Mouse (Mus musculus) CH12.LX (cell line): ENCODE data around the gene Cbfa2t2. TPM values are rescaled to one million over a fixed set of nuclear protein-coding genes. Genes with fewer than 3 reads are reported as not detected.

ENCODE experiments used
- DNase-seq: peaks from one replicate; pipeline ENCODE4 v3.0.0-alpha.2; 2013; ENCODE audit errors: extremely low read depth
- H3K27ac ChIP-seq: 2 replicates; pipeline ENCODE4 v1.5.1; 2012; ENCODE audit warnings: low read depth, mild to moderate bottlenecking, control low read depth, moderate library complexity; ENCODE audit not compliant: insufficient read depth
- H3K27me3 ChIP-seq: replicated peaks from 2 replicates; pipeline ENCODE3; 2012; ENCODE audit warnings: inconsistent platforms
- H3K36me3 ChIP-seq, 2 experiments: replicated peaks in 1 of 2; 2 replicates each; pipeline versions ENCODE3 to v1.6.1; 2012; ENCODE audit warnings: inconsistent platforms in 1 of 2, low read length in 1 of 2, mild to moderate bottlenecking in 1 of 2, mixed read lengths in 1 of 2, moderate library complexity in 1 of 2; ENCODE audit not compliant: control insufficient read depth in 1 of 2, insufficient read depth in 1 of 2
- H3K4me1 ChIP-seq, 2 experiments: 2 replicates each; pipeline ENCODE4 v1.6.1; 2012; ENCODE audit warnings: inconsistent platforms in 1 of 2, moderate library complexity in 1 of 2; ENCODE audit not compliant: insufficient read depth in 2 of 2, control insufficient read depth in 1 of 2
- H3K4me2 ChIP-seq: 2 replicates; pipeline ENCODE4 v1.6.1; 2012; ENCODE audit warnings: low read depth, mild to moderate bottlenecking, control low read depth; ENCODE audit not compliant: poor library complexity, insufficient read depth, severe bottlenecking
- H3K4me3 ChIP-seq, 3 experiments: fragments of 150-350 bp in 1 of 3; sonication (generic) in 1 of 3; replicated peaks in 1 of 3; 2 replicates each; pipeline versions ENCODE3 to v1.5.1; 2011 to 2012; ENCODE audit warnings: low read depth in 2 of 3, low read length in 2 of 3, mild to moderate bottlenecking in 2 of 3, moderate library complexity in 2 of 3, control low read depth in 1 of 3, improper control_type of control experiment in 1 of 3, inconsistent platforms in 1 of 3, mixed read lengths in 1 of 3; ENCODE audit not compliant: poor library complexity in 1 of 3
- H3K79me2 ChIP-seq: replicated peaks from 2 replicates; pipeline ENCODE4 v1.6.1; 2012; ENCODE audit warnings: mild to moderate bottlenecking, moderate library complexity; ENCODE audit not compliant: control insufficient read depth, poor library complexity, insufficient read depth, severe bottlenecking; ENCODE audit errors: extremely low read depth
- H3K9ac ChIP-seq: 2 replicates; pipeline ENCODE4 v1.6.1; 2012; ENCODE audit warnings: low read depth, mild to moderate bottlenecking, control low read depth, moderate library complexity; ENCODE audit not compliant: insufficient read depth
- H3K9me3 ChIP-seq: replicated peaks from 2 replicates; pipeline ENCODE3; 2012; ENCODE audit warnings: low read length, inconsistent platforms, mixed read lengths
- BHLHE40 ChIP-seq: IDR thresholded peaks from 2 replicates; pipeline ENCODE4 v1.6.1; 2011; ENCODE audit warnings: mild to moderate bottlenecking, low read depth, low read length, improper control_type of control experiment
- CHD1 ChIP-seq: IDR thresholded peaks from 2 replicates; pipeline ENCODE4 v1.6.1; 2012; ENCODE audit warnings: low read depth, low read length, improper control_type of control experiment, inconsistent platforms
- CHD2 ChIP-seq: IDR thresholded peaks from 2 replicates; pipeline ENCODE4 v1.6.1; 2011; ENCODE audit warnings: low read length, improper control_type of control experiment
- CTCF ChIP-seq, 2 experiments: IDR thresholded peaks in 1 of 2; conservative IDR thresholded peaks in 1 of 2; 2 replicates each; pipeline ENCODE4 v1.5.1; 2011 to 2012; ENCODE audit warnings: low read depth in 2 of 2, low read length in 2 of 2, improper control_type of control experiment in 1 of 2, inconsistent platforms in 1 of 2, mild to moderate bottlenecking in 1 of 2, moderate library complexity in 1 of 2
- ELF1 ChIP-seq: IDR thresholded peaks from 2 replicates; pipeline ENCODE4 v1.6.1; 2014; ENCODE audit warnings: low read depth, mild to moderate bottlenecking, inconsistent platforms, low read length, improper control_type of control experiment
- EP300 ChIP-seq: IDR thresholded peaks from 2 replicates; pipeline ENCODE4 v1.6.1; 2011; ENCODE audit warnings: low read length, improper control_type of control experiment
- ETS1 ChIP-seq: conservative IDR thresholded peaks from 2 replicates; pipeline ENCODE4 v1.6.1; 2012; ENCODE audit warnings: low read depth, mild to moderate bottlenecking, inconsistent platforms, low read length, improper control_type of control experiment, moderate library complexity
- GABPA ChIP-seq: IDR thresholded peaks from 2 replicates; pipeline ENCODE4 v1.6.1; 2012; ENCODE audit warnings: low read depth, low read length, improper control_type of control experiment, inconsistent platforms; ENCODE audit not compliant: insufficient replicate concordance
- IRF4 ChIP-seq: IDR thresholded peaks from 2 replicates; pipeline ENCODE4 v1.6.1; 2014; ENCODE audit warnings: low read depth, mild to moderate bottlenecking, inconsistent platforms, low read length, improper control_type of control experiment
- JUN ChIP-seq: IDR thresholded peaks from 2 replicates; pipeline ENCODE4 v1.6.1; 2011; ENCODE audit warnings: low read depth, mild to moderate bottlenecking, low read length, improper control_type of control experiment, moderate library complexity; ENCODE audit not compliant: insufficient read depth
- KAT2A ChIP-seq: IDR thresholded peaks from 2 replicates; pipeline ENCODE4 v1.6.1; 2012; ENCODE audit warnings: low read length, improper control_type of control experiment, inconsistent platforms; ENCODE audit not compliant: insufficient replicate concordance
- MAFK ChIP-seq: IDR thresholded peaks from 2 replicates; pipeline ENCODE4 v1.6.1; 2011; ENCODE audit warnings: low read length, improper control_type of control experiment; ENCODE audit not compliant: insufficient replicate concordance
- MAZ ChIP-seq: IDR thresholded peaks from 2 replicates; pipeline ENCODE4 v1.6.1; 2012; ENCODE audit warnings: low read depth, mild to moderate bottlenecking, inconsistent platforms, low read length, improper control_type of control experiment, moderate library complexity
- MEF2A ChIP-seq: IDR thresholded peaks from 2 replicates; pipeline ENCODE4 v1.6.1; 2014; ENCODE audit warnings: low read depth, mild to moderate bottlenecking, inconsistent platforms, low read length, improper control_type of control experiment, borderline replicate concordance
- MXI1 ChIP-seq: IDR thresholded peaks from 2 replicates; pipeline ENCODE4 v1.6.1; 2011; ENCODE audit warnings: mild to moderate bottlenecking, low read depth, low read length, improper control_type of control experiment
- NELFE ChIP-seq: IDR thresholded peaks from 2 replicates; pipeline ENCODE4 v1.6.1; 2011; ENCODE audit warnings: low read depth, low read length, improper control_type of control experiment
- NRF1 ChIP-seq: IDR thresholded peaks from 2 replicates; pipeline ENCODE4 v1.6.1; 2014; ENCODE audit warnings: low read depth, mild to moderate bottlenecking, inconsistent platforms, low read length, improper control_type of control experiment, moderate library complexity
- PAX5 ChIP-seq: IDR thresholded peaks from 2 replicates; pipeline ENCODE4 v1.6.1; 2012; ENCODE audit warnings: low read length, inconsistent platforms, mixed read lengths
- POLR2A ChIP-seq: IDR thresholded peaks from 2 replicates; pipeline ENCODE4 v1.6.1; 2011; ENCODE audit warnings: low read depth, mild to moderate bottlenecking, improper control_type of control experiment, low read length
- POLR2AphosphoS2 ChIP-seq: IDR thresholded peaks from 2 replicates; pipeline ENCODE4 v1.6.1; 2011; ENCODE audit warnings: low read depth, low read length, improper control_type of control experiment
- RAD21 ChIP-seq: IDR thresholded peaks from 2 replicates; pipeline ENCODE4 v1.6.1; 2011; ENCODE audit warnings: low read depth, mild to moderate bottlenecking, low read length, improper control_type of control experiment, moderate library complexity
- RCOR1 ChIP-seq: conservative IDR thresholded peaks from 2 replicates; pipeline ENCODE4 v1.6.1; 2012; ENCODE audit warnings: low read depth, mild to moderate bottlenecking, inconsistent platforms, low read length, improper control_type of control experiment
- SIN3A ChIP-seq: IDR thresholded peaks from 2 replicates; pipeline ENCODE4 v1.6.1; 2012; ENCODE audit warnings: low read length, improper control_type of control experiment, inconsistent platforms
- TCF12 ChIP-seq: IDR thresholded peaks from 2 replicates; pipeline ENCODE4 v1.6.1; 2014; ENCODE audit warnings: low read depth, mild to moderate bottlenecking, inconsistent platforms, low read length, improper control_type of control experiment
- USF1 ChIP-seq: IDR thresholded peaks from 2 replicates; pipeline ENCODE4 v1.6.1; 2014; ENCODE audit warnings: low read depth, mild to moderate bottlenecking, inconsistent platforms, low read length, improper control_type of control experiment
- USF2 ChIP-seq: conservative IDR thresholded peaks from 2 replicates; pipeline ENCODE4 v1.6.1; 2011; ENCODE audit warnings: low read depth, low read length, improper control_type of control experiment
- ZKSCAN1 ChIP-seq: IDR thresholded peaks from 2 replicates; pipeline ENCODE4 v1.6.1; 2012; ENCODE audit warnings: low read depth, inconsistent platforms, low read length, improper control_type of control experiment, borderline replicate concordance
- ZMIZ1 ChIP-seq: IDR thresholded peaks from 2 replicates; pipeline ENCODE4 v1.6.1; 2012; ENCODE audit warnings: low read depth, mild to moderate bottlenecking, inconsistent platforms, low read length, improper control_type of control experiment
- ZNF384 ChIP-seq: IDR thresholded peaks from 2 replicates; pipeline ENCODE4 v1.6.1; 2012; ENCODE audit warnings: low read depth, low read length, improper control_type of control experiment, inconsistent platforms
- dilution Hi-C: fragments of 300-500 bp; cut with MboI; formaldehyde crosslinking; loops from 2 replicates; pipeline ENCODE4 v1.14.3; 2020; ENCODE audit warnings: low sequenced_read_pairs; ENCODE audit not compliant: extremely low pct_unique_long_range_greater_than_20kb, extremely low pct_ligation_motif_present
- in situ Hi-C: fragments of 300-500 bp; cut with MboI; formaldehyde crosslinking; loops from 3 replicates; pipeline ENCODE4 v1.14.3; 2019; ENCODE audit warnings: low sequenced_read_pairs, low pct_ligation_motif_present, low pct_unique_long_range_greater_than_20kb, mixed read lengths
- polyA plus RNA-seq: library from polyadenylated mRNA; unstranded; fragments of >175 nt; gene quantifications from 2 replicates; pipeline ENCODE4 v1.2.1, GENCODE M21; 2012; ENCODE audit warnings: low read depth; ENCODE audit not compliant: insufficient read length
- total RNA-seq, 2 experiments: library from RNA; depleted of rRNA; stranded (reverse); fragments of 300-350 nt in 1 of 2; fragments of >200 nt in 1 of 2; gene quantifications; 2 replicates each; pipeline ENCODE4 v1.2.3; 2012 to 2014

Cbfa2t2 gene
- total and polyA plus RNA-seq, 3 experiments, result 6.0 to 12.6 (median 7.0) TPM

- dilution Hi-C loops (no loop called here), in situ Hi-C loops (no loop called here)
- Histone ChIP-seq H3K36me3 (peaks cover 10 to 32% of the 10 kb centered on the region in 2 experiments), H3K9me3 (no peaks in the 10 kb centered on the region), H3K4me2 (peak overlapping the region; percentile 88), H3K9ac (peak overlapping the region; percentile 64), H3K27me3 (no peaks in the 10 kb centered on the region), H3K4me3 (peak overlapping the region; percentile 74 to 95 (median 75)), H3K27ac (peak overlapping the region; percentile 3; the same call in 1 of the 2 replicates)
- TF ChIP-seq CHD1, result no peak
- no peak for TF ChIP-seq USF1
- no peak for TF ChIP-seq IRF4
- no peak for TF ChIP-seq MAFK
- TF ChIP-seq POLR2A, result no peak
- no peak for TF ChIP-seq MXI1
- TF ChIP-seq, all 38 proteins: peak for 0
- Histone ChIP-seq H3K4me1 (peaks cover 3 to 44% of the 10 kb centered on the region in 2 experiments), H3K79me2 (peaks cover 22% of the 10 kb centered on the region)
- no peak for DNase-seq
Observed at GRCm38 (mm10) chr2:154568329-154569070, 132.2 kb downstream of the Cbfa2t2 start.

GRCm38 (mm10) chr2:154569071-154569748, 132.9 kb downstream of the Cbfa2t2 start:
- in situ Hi-C loops (no loop called here), dilution Hi-C loops (no loop called here)
- DNase-seq, result peak; percentile 80
- peak overlapping the region; percentile 64 for H3K9ac ChIP-seq
- H3K4me1 ChIP-seq, result peaks cover 4 to 48% of the 10 kb centered on the region in 2 experiments
- no peaks in the 10 kb centered on the region for H3K9me3 ChIP-seq
- H3K27ac ChIP-seq, result peak overlapping the region; percentile 56
- peak overlapping the region; percentile 88 for H3K4me2 ChIP-seq
- peaks cover 22% of the 10 kb centered on the region for H3K79me2 ChIP-seq
- H3K27me3 ChIP-seq, result no peaks in the 10 kb centered on the region
- H3K4me3 ChIP-seq, result peak overlapping the region; percentile 74 to 95 (median 75)
- peaks cover 3 to 25% of the 10 kb centered on the region in 2 experiments for H3K36me3 ChIP-seq
- TF ChIP-seq RCOR1 (no peak), RAD21 (no peak), CTCF (conservative IDR thresholded peaks at IDR 0.05 in 1 of 2, IDR thresholded peaks at IDR 0.05 in 1 of 2; ENCODE audit: low read depth in 2 of 2, low read length in 2 of 2) (no peak), PAX5 (no peak), ETS1 (no peak), USF1 (peak; percentile 84), CHD2 (peak; percentile 31; the same call in 1 of the 2 replicates), JUN (no peak), MEF2A (no peak), MXI1 (peak; percentile 90), ZMIZ1 (no peak), IRF4 (no peak), ZNF384 (no peak), GABPA (no peak), NELFE (0 out of 2 replicates have a peak, but pooled peaks have one; percentile 51), KAT2A (0 out of 2 replicates have a peak, but pooled peaks have one; percentile 29), SIN3A (peak; percentile 82), MAZ (no peak), EP300 (no peak), ZKSCAN1 (no peak), NRF1 (no peak; the same call in 1 of the 2 replicates), POLR2AphosphoS2 (no peak), ELF1 (peak; percentile 34; the same call in 1 of the 2 replicates), POLR2A (peak; percentile 44; the same call in 1 of the 2 replicates), USF2 (peak; percentile 76), BHLHE40 (peak; percentile 98), TCF12 (0 out of 2 replicates have a peak, but pooled peaks have one; percentile 27)
